Mouse (Mus musculus) midbrain, postnatal 0 days (tissue): ENCODE results near the gene Lama1. TPM values are rescaled to one million over a fixed set of nuclear protein-coding genes. Genes with fewer than 3 reads are reported as not detected.
"Not testable (repeated sequence)": the region's sequence is repeated elsewhere in the genome, so short reads cannot be mapped to it uniquely, and the experiment has no call there.

Experiments
- ATAC-seq: fragments of 200-750 bp; cut with Nextera tagmentation; 2 replicates; pipeline ENCODE4 v1.8.0; 2017; ENCODE audit warnings: moderate number of reproducible peaks, mild to moderate bottlenecking, moderate TSS enrichment, moderate library complexity; ENCODE audit not compliant: low FRiP score
- DNase-seq: peaks from one replicate; pipeline ENCODE4 v3.0.0-alpha.2; 2015; ENCODE audit warnings: low spot score
- H3K27ac ChIP-seq: fragments of 300-500 bp; sonication (generic); 2 replicates; pipeline ENCODE4 v1.5.1; 2014; ENCODE audit warnings: low read depth, mild to moderate bottlenecking, low read length, mixed read lengths
- H3K27me3 ChIP-seq: fragments of 300-500 bp; sonication (generic); 2 replicates; pipeline ENCODE4 v1.6.1; 2014; ENCODE audit warnings: low read length, control low read depth, mixed read lengths; ENCODE audit not compliant: insufficient read depth
- H3K36me3 ChIP-seq: fragments of 300-500 bp; sonication (generic); 2 replicates; pipeline ENCODE4 v1.6.1; 2014; ENCODE audit warnings: low read length, control low read depth, mixed read lengths; ENCODE audit not compliant: insufficient read depth
- H3K4me1 ChIP-seq: fragments of 300-500 bp; sonication (generic); 2 replicates; pipeline ENCODE4 v1.6.1; 2014; ENCODE audit warnings: mild to moderate bottlenecking, control low read depth, antibody characterized with exemption, low read length, mixed read lengths; ENCODE audit not compliant: insufficient read depth
- H3K4me2 ChIP-seq: fragments of 300-500 bp; sonication (generic); 2 replicates; pipeline ENCODE4 v1.6.1; 2014; ENCODE audit warnings: low read depth, mild to moderate bottlenecking, low read length, mixed read lengths; ENCODE audit not compliant: poor library complexity, severe bottlenecking
- H3K4me3 ChIP-seq: fragments of 300-500 bp; sonication (generic); 2 replicates; pipeline ENCODE4 v1.5.1; 2014; ENCODE audit warnings: low read depth, mild to moderate bottlenecking, low read length, moderate library complexity
- H3K9ac ChIP-seq: fragments of 300-500 bp; sonication (generic); replicated peaks from 2 replicates; pipeline ENCODE4 v1.6.1; 2014; ENCODE audit warnings: mild to moderate bottlenecking, low read length, moderate library complexity, mixed read lengths; ENCODE audit not compliant: poor library complexity, severe bottlenecking
- H3K9me3 ChIP-seq: fragments of 300-500 bp; sonication (generic); 2 replicates; pipeline ENCODE4 v1.6.1; 2016; ENCODE audit warnings: low read length, control low read depth
- CTCF ChIP-seq: IDR thresholded peaks from 2 replicates; pipeline ENCODE4 v1.5.1; 2016; ENCODE audit warnings: antibody characterized with exemption, mild to moderate bottlenecking
- WGBS: fragments of 180-500 bp; shearing (Covaris S2); extraction: QIAGEN DNeasy Blood & Tissue Kit; methylation state at CpG from one replicate; pipeline ENCODE4 v1.1.7; 2014; 5-methylcytosine and 5-hydroxymethylcytosine counted together
- polyA plus RNA-seq: library from polyadenylated mRNA; unstranded; fragments of >200 nt; fragmentation: Nextera tagmentation; extraction: Ambion mirVana; gene quantifications from 2 replicates; pipeline ENCODE4 v1.2.1, GENCODE M21; 2015
- total RNA-seq: library from RNA; depleted of rRNA; stranded (reverse); fragments of >200 nt; gene quantifications from 2 replicates; pipeline ENCODE4 v1.2.3, GENCODE M21; 2014

The Lama1 gene
- total and polyA plus RNA-seq, 2 experiments from 2014 or later: 3.8 to 19.0 TPM

- Histone ChIP-seq H3K4me1 (no peaks in the 10 kb centered on the region), H3K27me3 (no peaks in the 10 kb centered on the region), H3K4me2 (no peak overlapping the region), H3K27ac (no peak overlapping the region), H3K9ac (no peak overlapping the region), H3K9me3 (peaks cover 5% of the 10 kb centered on the region; the same call in 1 of the 2 replicates), H3K36me3 (no peaks in the 10 kb centered on the region), H3K4me3 (no peak overlapping the region)
- no peak for ATAC-seq
- TF ChIP-seq CTCF: no peak
- 85% methylated on average over 3 of the region's 3 CpGs for WGBS
- DNase-seq: no peak
Observed at GRCm38 (mm10) chr17:67827431-67827830, 130.4 kb downstream of the Lama1 start.

GRCm38 (mm10) chr17:67836146-67836895 is 139.3 kb downstream of the Lama1 start:
- no peak overlapping the region for H3K27ac ChIP-seq
- H3K36me3 ChIP-seq: no peaks in the 10 kb centered on the region
- no peaks in the 10 kb centered on the region for H3K4me1 ChIP-seq
- H3K27me3 ChIP-seq: no peaks in the 10 kb centered on the region
- H3K9ac ChIP-seq: no peak overlapping the region
- DNase-seq (no peak), ATAC-seq (no peak)
- no peak overlapping the region for H3K4me2 ChIP-seq
- no peaks in the 10 kb centered on the region for H3K9me3 ChIP-seq
- H3K4me3 ChIP-seq: no peak overlapping the region
- WGBS: 95% methylated on average over 20 of the region's 20 CpGs
- no peak for TF ChIP-seq CTCF

GRCm38 (mm10) chr17:67837351-67838090 is 140.5 kb downstream of the Lama1 start:
- H3K27ac ChIP-seq: no peak overlapping the region
- no peaks in the 10 kb centered on the region for H3K4me1 ChIP-seq
- 51% methylated on average over 17 of the region's 17 CpGs for WGBS
- H3K9ac ChIP-seq: no peak overlapping the region
- ATAC-seq (peak; percentile 73), DNase-seq (peak; percentile 88)
- no peak overlapping the region for H3K4me2 ChIP-seq
- H3K27me3 ChIP-seq: no peaks in the 10 kb centered on the region
- H3K4me3 ChIP-seq: no peak overlapping the region
- no peaks in the 10 kb centered on the region for H3K36me3 ChIP-seq
- H3K9me3 ChIP-seq: no peaks in the 10 kb centered on the region
- TF ChIP-seq CTCF: peak; percentile 95

GRCm38 (mm10) chr17:67838948-67839347 is 141.9 kb downstream of the Lama1 start:
- 87% methylated on average over 13 of the region's 13 CpGs for WGBS
- DNase-seq (no peak), ATAC-seq (no peak)
- Histone ChIP-seq H3K9ac (no peak overlapping the region), H3K4me1 (no peaks in the 10 kb centered on the region), H3K27ac (no peak overlapping the region), H3K4me2 (no peak overlapping the region), H3K27me3 (no peaks in the 10 kb centered on the region), H3K9me3 (no peaks in the 10 kb centered on the region), H3K4me3 (no peak overlapping the region), H3K36me3 (no peaks in the 10 kb centered on the region)
- no peak for TF ChIP-seq CTCF

- WGBS: 94% methylated on average over 2 of the region's 2 CpGs
- H3K4me2 ChIP-seq, DNase-seq, H3K27ac ChIP-seq, H3K36me3 ChIP-seq, H3K9me3 ChIP-seq, H3K4me1 ChIP-seq, H3K4me3 ChIP-seq, ATAC-seq, H3K9ac ChIP-seq, H3K27me3 ChIP-seq: not testable (repeated sequence)
Observed at GRCm38 (mm10) chr17:67841494-67841893, 144.4 kb downstream of the Lama1 start.

- ATAC-seq: peak; percentile 49; the same call in 1 of the 2 replicates
- Histone ChIP-seq H3K4me2 (no peak overlapping the region), H3K9ac (no peak overlapping the region), H3K9me3 (no peaks in the 10 kb centered on the region), H3K36me3 (no peaks in the 10 kb centered on the region), H3K4me1 (no peaks in the 10 kb centered on the region), H3K4me3 (no peak overlapping the region), H3K27me3 (no peaks in the 10 kb centered on the region), H3K27ac (no peak overlapping the region)
- no peak for TF ChIP-seq CTCF
- peak; percentile 67 for DNase-seq
- 78% methylated on average over 10 of the region's 10 CpGs for WGBS
Observed at GRCm38 (mm10) chr17:67861080-67861630, 164.1 kb downstream of the Lama1 start.
